Mouse (Mus musculus): Measurements from ENCODE around the gene Zfp260.
"Not testable (repeated sequence)": the region's sequence is repeated elsewhere in the genome, so short reads cannot be mapped to it uniquely, and the experiment has no call there.

Zfp260 gene

DNA sequence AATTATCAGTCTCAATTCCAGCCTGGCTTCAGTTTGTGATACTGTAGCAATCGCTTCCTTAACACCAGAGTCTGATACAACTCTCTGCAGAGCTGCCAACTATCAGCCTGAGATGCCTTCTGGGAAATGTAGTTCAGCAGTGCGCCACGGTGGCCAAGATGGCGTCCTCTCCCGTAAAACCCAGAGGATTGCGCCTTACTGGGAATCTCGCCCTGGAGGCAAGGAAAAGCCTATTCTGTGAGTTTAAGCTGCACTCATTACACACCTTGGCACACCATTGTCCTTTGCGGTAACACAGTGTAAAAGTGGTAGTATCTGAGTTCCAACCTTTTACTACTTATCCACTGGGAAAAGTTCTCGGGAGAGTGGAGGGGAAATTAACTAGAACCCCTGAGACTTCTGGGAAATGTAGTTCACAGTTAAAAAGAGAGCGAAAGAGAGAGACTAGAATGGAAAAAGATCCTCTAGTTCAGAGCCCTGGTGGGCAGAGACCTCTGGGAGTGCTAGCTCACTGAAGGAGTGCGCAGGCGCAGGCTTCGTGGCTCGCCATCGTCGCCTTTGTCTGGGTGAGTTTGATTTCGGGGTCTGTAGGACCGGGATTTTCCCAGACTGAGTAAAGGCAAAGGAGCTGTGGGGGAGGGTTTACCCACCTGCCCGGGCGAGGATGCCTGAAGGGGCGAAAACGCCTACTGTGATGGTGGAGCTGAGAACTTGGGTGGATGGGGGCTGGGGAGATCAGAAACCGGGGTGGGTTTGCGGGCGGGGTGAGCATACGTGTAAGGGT lies at the start of gene Zfp260:
Zfp260 (plus strand) TSS at position 132 of the 784 bp plus-strand sequence.
- peak; percentile 97 for DNase-seq (ENCODE audit: extremely low spot score, low read depth, low spot score)

DNA sequence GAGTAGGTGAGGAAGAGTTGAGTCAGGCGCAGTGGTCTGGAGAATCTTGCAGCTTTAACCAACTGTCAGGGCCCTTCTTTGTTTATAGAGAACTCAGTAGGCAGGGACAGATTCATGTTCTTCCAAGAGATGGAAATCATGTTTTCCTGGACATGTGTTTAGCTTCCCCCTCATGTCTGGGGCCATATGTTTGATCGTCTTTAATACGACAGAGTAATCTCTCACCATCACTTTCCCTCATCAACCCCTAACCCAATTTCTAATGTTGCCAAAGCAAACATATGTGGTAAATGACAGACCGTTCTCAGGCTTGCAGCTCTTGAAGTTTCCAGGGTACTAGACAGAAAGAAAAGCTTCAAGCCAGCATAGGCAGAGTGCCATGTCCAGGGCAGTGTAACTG lies 46.5 kb upstream of the Zfp260 start:
- DNase-seq (ENCODE audit: extremely low spot score, low read depth, low spot score), result no peak

DNA sequence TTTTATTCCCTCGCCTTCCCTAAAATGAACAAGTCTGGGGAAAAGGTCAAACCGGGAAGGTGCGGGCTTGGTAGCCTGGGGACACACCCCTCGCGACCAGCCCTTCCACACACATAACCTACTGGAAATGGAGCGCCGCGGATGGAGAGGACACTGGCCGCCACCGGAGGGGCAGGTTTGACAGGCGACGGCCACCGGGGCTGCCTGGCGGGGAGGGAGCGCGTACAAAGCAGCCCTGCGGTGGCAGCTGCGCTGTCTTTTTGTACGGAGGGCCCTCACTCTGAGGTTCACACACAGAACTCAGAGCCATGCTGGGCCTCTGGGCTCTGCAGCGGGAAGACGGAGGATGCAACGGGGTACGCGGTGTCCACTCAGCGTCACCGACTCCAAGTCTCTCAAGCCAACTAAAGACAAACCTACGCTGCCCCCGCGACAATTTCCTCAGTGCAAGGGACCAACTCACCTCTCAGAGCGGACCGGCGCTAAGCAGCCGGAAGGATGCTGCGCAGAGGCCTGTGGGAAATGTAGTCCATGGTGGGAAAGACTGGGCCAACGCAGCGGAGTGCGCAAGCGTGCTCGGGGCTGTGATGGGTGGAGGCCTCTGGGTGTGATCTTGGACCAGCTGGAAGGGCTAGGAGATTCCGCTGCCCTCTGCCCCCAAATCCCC lies 43.6 kb upstream of the Zfp260 start, which contains the start of gene Zfp14:
Zfp14 (minus strand) TSS at position 499 of the 667 bp plus-strand sequence.
- peak; percentile 79 for DNase-seq (ENCODE audit: extremely low spot score, low read depth, low spot score)

DNA sequence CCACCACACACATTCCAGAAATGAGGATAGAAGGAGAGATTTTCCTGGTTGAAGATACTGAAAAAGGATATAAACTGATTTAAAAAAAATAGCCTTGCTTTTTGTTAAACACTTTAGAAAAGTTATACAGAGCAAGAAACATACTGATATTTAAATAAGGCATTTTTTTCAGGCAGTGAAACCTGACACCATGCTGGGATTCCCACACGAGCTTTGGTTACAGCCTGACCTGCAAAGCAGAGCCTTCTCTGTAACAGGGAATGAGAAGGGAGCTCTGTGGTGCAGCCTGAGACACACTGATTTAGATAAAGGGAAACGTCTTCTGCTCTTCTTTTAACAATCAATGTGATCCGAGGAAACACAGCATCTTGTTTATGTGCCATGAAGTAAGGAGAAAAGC lies 41.0 kb upstream of the Zfp260 start:
- no peak for DNase-seq (ENCODE audit: extremely low spot score, low read depth, low spot score)

DNA sequence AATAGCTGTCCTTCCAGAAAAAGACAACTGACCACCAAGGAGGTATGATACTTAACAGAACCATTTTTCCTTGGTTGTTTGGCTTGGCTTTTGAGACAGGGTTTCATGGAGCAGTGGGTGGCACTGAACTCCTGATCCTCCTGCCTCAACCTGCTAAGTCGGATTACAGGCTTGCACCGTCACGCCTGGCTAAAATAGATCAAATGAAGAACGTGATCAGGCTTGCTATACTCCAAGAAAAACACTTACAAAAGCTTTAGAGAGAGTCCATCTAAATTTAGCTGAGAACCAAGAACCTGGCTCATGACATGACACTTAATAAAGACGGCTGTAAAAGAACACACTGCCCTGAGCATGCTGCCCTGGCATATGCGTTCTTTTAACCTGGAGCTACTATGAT lies 34.2 kb upstream of the Zfp260 start:
- DNase-seq (ENCODE audit: extremely low spot score, low read depth, low spot score), result no peak

DNA sequence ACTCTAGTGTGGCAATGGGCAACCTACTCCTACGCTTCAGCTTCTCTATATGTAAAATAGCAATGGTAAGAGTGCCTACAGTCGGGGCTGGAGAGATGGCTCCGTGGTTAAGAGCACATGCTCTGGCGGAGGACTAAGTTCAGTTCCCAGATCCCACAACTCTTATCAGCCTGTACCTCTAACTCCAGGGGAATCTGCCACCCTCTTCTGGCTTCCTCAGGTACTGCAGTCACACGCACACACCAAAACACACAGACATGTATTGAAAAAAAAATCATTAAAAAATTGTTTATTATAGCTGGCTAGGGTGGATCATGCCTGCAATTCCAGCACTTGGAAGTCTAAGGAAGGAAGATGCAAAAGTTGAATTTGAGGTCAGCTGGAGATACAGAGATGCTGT lies 32.1 kb upstream of the Zfp260 start:
- no peak for DNase-seq (ENCODE audit: extremely low spot score, low read depth, low spot score)

DNA sequence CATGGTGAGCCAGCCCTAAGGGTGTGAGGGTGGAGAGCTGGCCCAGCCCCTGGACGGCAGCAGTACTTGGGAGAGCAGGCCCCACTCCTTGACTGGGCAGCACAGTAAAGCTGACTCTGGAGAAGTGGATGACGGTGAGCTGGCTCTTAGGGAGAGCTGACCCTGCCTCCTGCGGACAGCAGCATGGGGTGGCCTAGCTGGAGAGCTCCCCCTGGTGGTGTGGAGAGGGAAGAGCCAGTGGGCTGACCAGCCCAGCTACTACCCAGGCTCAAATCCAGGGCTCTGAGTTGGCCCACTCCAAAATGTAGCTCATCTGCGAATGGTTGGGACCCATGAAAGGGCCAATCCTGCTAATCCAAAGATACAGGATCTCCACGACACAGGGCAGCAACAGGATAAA lies 30.0 kb upstream of the Zfp260 start:
- no peak for DNase-seq (ENCODE audit: extremely low spot score, low read depth, low spot score)

DNA sequence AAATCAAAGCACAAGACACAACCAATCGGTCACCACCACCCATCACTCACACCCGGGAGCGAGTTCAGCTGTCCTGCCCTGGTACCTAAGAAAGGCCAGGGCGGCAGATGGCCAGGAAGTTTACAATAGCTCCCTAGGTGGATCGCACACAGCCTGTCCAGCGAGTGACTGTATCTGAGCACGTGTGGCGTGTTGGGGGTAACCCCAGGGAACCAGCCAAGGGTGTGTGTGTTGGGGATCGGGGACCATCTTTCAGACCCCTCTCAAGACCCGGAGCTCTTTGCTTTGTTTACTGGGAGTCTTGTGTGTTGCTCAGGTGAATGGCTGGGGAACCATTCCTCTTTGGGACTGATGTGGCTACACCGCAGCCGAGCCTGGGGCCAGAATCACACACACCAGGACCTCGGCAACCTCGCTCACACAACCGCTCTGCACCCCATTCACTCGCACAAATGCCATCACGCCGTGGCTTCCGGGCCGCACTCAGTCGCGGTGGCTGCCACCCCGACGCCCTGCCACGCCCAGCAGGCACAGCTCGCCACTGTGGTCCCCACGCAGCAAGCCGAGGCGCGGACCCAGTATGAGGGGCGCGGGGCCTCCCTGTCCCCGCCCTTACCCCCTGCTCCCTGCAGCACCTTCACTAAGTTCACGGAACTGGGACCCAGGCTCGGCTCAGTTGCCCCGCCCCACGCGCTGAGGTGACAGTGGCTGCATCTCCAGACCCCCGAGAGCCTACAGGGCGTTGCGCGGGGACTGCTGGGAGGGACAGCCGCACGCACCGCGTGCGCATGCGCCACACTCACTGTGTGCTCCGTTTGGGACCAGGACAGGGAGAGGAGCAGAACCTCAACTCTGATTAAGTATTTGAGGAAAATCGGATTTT lies 22.2 kb upstream of the Zfp260 start, which contains the start of gene Zfp82:
Zfp82 (minus strand) TSS at position 755 of the 883 bp plus-strand sequence.
- DNase-seq (ENCODE audit: extremely low spot score, low read depth, low spot score), result no peak

DNA sequence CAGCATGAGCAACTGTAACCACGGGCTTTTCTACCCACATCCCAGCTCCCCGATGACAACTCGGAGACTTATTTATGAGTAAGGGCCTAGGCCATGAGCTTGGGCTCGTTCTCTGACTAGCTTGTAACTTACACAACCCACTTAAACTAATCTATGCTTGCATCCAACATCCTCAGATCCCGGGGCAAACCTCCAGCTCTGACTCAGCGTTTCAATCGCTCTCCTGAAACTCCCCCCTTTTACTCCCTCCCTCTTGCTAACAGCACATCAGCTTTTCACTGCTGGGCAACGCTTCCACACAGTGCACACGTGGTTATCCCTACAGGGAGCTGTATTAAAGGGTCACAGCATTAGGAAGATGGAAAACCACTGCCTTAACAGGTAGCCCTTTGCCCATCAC lies 8.1 kb upstream of the Zfp260 start:
- DNase-seq (ENCODE audit: extremely low spot score, low read depth, low spot score), result no peak

DNA sequence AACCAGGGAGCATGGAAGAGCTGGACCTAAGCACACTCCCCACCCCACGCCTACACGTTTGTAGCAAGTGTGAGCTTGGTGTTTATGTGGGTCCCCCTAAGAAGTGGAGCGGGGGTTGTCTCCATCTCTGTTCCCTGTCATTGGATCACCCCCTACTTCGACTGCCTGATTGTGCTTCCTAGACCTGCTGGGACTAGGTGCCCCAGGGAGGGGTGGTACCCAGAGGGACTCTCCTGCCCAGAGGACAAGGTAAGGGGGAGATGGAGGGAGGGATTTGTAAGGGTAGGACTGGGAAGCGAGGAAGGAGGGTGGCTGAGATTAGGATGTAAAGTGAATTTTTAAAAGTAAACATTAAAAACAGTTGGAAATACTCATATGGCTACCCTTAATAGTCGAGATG lies 5.2 kb upstream of the Zfp260 start:
- DNase-seq (ENCODE audit: extremely low spot score, low read depth, low spot score), result no peak

DNA sequence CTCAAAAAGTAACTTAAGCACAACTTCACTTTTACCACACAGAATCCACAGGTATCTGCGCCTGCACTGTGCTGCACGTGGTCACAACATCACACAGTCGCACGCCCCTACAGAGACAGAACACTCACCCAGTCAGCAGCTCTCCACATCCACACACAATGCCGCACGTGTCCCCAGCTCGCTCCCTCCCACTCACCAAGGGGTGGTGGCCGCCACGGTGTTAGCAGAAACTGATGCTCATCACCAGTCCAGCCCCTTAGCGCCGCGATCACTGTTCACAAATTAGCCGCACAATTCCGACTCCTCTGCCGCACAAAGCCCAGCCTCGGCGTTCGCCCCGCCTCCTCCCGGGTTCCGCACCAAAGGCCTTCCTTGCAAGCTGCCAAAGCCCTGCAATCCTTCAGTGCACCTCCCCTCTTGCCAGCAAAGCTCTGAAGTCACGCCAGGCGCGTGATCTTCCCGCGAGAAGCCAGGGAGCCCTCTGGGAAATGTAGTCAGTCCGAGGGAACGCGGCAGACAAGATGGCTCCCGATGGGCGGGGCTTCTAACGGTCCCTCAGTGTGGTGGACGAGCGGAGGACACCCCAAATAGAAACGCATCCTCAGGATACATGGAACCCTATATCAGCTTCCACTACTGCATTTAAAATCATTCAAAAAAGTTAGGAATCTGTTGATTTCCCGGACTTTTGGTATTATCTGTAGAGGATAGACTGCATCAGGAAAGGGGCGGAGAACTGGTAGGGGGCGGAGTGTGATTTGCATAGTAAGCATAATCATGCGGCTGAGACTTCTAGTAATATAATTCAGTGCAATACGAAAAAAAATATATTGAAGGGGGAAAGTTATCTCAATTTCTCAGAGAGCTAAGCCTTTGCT lies 4.2 kb upstream of the Zfp260 start, which contains the start of the genes Gm26920 and Zfp566:
Gm26920 (minus strand) TSS at position 319 of the 878 bp plus-strand sequence.
Zfp566 (minus strand) TSS at position 436 of the 878 bp plus-strand sequence.
- DNase-seq (ENCODE audit: extremely low spot score, low read depth, low spot score), result peak; percentile 96

DNA sequence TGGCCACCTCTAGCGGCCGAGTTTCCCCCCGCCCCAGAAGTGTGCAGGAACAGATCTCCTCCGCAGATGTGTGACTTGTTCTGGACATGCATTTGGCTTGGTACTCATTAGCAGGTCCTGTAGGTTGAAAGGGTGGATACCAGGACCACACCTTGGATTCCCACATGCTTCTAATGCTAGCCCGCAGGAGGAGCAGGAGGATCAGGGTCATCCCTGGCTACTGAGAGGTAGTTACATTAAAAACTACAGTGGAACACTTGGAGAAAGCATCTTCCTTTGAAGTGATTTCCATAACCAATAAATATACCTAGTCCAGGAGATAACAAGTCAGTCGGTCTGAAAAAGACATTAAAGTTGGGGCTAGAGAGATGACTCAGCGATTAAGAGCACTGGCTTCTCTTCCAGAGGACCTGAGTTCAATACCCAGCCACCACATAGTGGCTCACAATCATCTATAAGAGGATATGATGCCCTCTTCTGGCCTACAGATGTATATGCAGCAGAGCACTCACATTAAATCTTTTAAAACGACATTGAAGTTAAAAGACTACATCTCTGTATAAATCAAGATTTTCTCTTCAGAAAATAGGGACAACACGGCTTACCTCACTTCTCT lies 3.5 kb upstream of the Zfp260 start:
- no peak for DNase-seq (ENCODE audit: extremely low spot score, low read depth, low spot score)

DNA sequence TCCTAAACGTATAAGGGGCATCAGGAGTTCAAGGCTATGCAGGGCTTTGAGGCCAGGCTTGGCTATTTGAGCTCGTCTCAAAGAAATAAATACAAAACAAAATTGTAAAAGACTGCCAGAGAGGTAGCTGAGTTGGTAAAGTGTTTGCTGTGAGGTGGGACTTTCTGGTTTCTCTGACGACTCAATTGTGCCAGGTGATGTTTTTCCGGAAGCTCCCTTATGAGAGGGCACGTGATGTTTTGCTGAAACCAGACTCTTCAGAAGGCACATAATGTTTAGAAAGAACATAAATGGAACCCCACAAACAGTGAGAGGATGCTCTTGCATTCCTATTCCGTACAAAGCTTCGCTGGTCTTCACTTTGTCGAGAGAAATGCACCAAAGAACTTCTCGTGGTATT lies 1.9 kb upstream of the Zfp260 start:
- no peak for DNase-seq (ENCODE audit: extremely low spot score, low read depth, low spot score)

DNA sequence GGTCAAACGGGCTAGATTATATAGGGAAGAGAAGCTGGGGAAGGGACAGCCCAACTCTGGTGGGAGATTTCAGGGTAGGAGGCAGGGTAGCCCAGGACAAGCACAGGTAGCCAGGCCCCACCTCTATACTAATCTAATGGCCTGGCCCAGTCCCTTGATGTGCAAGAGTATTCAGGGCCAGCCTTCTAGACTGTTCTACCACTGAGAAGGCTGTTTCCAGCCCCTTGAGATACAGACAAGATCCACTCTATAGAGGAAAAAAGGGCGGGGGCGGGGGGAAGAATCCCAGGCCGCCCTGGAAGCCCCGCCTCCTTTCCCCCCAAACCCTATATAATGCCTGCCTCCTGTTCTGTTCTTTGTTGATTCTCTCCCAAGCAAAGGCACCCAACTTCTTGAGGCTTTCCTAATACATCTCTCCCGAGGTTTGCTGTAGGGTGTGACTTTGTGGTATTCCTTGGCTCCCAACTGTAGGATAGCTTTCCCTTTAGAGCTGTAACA lies 610 bp upstream of the Zfp260 start:
- DNase-seq (ENCODE audit: extremely low spot score, low read depth, low spot score), result no peak

DNA sequence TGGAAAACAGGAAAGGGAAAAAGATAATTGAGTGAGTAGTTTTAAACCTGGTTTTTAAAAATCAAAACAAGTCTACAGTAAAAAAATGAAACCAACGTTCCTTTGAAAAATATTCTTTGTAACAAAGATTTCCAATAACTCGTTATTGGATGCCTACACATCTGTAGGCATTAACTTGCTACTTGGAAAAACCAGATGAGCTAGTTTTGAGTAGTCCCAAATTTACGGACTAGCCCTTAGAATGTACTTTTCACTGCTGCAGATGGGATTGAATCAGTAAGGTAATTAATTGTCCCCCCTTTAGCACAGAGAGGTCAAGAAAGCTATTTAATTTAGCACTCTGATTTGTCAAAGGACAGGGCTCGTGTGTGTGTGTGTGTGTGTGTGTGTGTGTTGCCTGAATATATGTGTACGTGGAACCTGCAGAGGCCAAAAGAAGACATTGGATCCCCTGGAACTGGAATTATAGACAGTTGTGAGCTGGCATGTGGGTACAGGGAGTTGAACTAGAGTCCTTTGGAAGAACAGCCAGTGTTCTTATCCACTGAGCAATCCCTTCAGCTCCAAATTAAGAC lies 1.1 kb downstream of the Zfp260 start:
- no peak for DNase-seq (ENCODE audit: extremely low spot score, low read depth, low spot score)

DNA sequence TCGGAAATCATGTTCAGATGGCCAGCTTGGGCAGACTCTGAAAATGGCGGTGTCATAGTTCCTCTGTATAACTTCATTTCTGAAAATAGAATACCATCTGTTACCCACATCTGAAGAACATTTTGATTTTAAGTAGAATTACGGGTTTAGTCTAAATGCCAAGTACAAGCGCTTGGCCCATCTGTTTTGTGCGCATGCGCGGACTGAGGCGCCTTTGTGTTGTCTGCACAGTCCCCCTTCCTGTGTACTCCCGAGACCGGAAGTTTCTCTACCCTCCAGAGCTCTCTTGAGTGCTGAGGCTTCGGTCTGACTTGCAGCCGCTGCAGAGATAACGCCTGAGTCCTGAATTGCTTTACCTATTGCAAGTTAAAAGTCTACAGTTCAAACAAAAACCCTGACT lies 4.7 kb downstream of the Zfp260 start:
- no peak for DNase-seq (ENCODE audit: extremely low spot score, low read depth, low spot score)

DNA sequence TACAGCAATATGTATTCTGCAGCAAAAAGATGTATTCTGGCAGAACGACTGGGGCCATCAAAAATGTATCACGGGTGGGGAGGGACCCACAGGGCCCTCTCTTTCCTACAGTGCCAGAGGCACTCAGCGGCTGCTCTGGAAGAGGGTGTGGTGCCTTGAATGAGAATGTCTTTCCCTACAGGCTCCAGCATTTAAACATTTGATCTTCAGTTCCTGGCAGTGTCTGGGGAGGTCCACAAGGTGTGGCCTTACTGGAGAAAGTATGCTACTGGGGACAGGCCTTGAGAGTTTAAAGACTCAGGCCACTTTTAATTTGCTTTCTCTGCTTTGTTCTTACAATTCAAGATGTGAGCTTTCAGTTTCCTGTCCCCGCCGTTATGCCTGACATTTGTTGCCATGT lies 21.5 kb downstream of the Zfp260 start:
- no peak for DNase-seq (ENCODE audit: extremely low spot score, low read depth, low spot score)

DNA sequence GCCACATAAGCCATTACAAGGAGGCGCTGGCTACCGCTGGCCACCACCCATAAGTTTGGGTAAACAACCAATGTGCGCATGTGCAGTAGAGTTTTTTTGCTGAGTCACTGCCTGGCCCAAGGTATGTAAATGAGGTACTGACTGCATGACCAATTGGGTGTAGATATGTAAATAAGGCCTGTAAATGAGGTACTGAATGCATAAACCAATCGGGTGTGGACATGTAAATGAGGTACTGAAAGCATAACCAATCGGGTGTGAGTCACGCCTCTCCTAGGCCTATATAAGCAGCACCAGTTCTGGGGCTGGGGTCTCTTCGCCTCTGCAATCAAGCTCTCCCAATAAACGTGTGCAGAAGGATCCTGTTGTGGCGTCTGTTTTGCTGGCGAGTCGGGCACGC lies 23.4 kb downstream of the Zfp260 start:
- not testable (repeated sequence) for DNase-seq (ENCODE audit: extremely low spot score, low read depth, low spot score)
